Mouse (Mus musculus) kidney, postnatal 25 days (tissue): ENCODE results near the gene Ggt7.
"Not testable (repeated sequence)": the region's sequence is repeated elsewhere in the genome, so short reads cannot be mapped to it uniquely, and the experiment has no call there.

Experiments
- DNase-seq, 2 experiments: peaks; one replicate each; pipeline ENCODE4 v3.0.0; 2021; ENCODE audit warnings: mixed read lengths in 2 of 2

The Ggt7 gene

DNA sequence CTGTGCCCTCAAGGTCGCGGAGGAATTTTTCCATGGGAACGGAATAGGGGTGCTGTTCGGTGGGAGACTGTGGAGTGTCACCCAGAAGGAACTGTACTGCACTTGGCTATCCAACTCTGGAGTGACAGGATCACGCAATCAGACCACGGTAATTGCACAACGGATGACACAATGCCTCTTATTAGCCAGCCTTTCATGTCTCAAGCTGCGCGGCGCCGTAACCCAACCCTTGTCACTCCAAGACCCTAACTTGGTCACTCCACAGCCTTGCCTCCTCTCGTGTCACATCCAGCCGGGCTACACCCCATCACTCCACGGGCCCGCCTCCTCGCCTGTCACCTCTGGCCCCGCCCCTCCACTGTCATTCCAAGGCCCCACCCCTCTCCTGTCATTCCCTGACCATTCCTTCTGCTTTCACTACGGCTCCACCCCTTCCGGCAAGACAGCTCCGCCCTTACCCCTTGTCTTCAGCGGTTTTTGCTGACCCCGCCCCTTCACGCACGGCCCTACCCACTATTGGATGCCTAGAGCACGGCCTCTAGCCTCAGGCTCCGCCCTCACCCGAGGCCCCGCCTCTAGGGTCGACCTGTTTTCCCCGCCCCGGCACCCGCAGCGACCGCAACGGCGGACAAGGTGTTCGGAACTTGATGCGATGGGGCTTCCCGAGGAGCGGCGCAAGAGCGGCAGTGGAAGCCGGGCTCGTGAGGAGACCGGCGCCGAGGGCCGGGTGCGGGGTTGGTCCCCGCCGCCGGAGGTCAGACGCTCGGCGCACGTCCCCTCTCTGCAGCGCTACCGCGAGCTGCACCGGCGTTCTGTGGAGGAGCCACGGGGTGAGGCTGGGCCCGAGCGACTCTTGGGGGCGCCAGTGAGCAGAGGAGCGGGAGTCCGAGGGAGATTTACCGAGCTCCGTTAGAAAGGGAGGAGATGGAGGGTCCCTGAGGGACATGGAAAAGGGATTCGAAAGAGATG lies at the start of gene Ggt7, which contains the start of gene Acss2:
Ggt7 (minus strand) TSS at position 783 of the 969 bp plus-strand sequence.
Acss2 (plus strand) TSS at position 494 of the 969 bp plus-strand sequence.
- DNase-seq = peak; percentile 100

DNA sequence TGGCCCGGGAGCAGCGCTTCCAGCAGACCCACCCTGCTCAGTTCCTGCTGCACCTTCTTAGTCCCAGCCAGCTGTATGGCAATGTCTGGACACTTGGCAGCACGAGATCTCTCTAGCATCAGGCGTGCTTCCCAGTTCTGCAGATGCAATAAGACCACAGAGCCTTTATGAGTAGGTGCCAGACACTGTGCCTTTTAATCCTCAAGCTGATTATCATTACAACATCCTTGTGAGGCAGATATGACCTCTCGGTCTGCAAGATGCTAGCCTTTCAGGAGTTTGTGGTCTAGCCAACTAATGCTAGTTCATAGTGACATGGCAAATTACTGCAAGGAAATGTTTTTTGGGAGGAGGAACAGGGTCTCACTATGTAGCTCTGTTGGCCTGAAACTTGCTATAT lies 49.7 kb upstream of the Ggt7 start:
- DNase-seq = no peak

DNA sequence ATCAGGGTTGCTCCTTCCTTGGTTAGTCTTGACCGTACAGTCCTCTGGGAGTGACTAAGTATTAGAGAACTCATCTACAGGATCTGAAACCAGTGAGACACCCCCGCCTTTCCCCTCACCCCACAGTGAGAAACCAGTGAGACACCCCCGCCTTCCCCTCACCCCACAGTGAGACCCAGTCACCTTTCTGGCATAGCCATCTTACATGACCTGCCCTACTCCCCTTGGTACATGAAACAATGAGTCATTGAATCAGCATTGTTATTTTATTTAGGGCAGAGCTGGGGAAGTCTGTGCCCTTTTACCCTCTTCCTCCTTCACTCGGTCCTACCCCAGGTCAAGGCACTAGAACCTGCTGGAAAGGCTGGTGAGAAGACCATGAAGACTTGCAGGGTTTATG lies 44.9 kb upstream of the Ggt7 start:
- DNase-seq = no peak

DNA sequence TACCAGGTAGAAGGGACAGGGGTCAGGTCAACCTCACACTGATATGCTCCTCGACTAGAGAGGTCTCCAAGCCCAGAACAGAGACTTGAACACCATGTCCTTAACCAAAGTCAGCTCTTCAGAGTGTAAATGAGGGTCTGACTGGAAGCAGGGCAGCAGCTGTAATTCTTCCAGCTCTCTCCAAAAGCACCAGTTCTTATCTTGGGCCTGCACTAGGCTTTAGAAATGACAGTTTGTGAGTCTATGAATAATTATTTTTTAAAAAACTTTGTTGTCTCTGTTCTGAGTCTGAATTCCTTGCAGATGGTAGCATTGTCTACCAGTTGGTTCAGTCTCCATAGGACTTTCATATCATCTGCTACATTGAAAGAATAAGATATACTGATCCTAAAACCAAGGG lies 44.2 kb upstream of the Ggt7 start:
- no peak for DNase-seq

DNA sequence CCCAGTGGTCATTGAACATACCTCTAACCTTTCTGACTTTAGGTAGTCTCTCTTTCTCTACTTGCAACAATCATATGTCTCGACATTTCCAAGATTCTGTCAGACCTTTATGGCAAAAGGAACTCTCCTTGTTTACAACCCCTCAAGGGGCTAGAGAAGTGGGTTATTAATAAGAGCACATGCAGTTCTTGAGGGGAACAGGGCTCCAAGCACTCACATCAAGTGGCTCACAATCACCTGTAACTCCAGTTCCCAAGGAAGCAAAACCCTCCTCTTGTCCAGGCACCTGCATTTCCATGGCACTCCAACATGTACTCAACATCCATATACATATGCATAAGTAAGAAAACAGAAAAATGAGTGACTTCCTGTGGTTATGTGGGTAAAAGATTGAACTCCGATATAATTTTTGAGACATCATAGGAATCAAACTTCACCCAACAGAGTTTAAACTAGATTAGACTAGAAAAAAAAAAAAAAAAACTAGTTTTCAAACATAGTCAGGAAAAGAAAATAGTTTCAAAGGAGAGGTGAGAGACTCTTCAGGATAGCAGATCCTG lies 36.5 kb upstream of the Ggt7 start:
- DNase-seq = no peak

DNA sequence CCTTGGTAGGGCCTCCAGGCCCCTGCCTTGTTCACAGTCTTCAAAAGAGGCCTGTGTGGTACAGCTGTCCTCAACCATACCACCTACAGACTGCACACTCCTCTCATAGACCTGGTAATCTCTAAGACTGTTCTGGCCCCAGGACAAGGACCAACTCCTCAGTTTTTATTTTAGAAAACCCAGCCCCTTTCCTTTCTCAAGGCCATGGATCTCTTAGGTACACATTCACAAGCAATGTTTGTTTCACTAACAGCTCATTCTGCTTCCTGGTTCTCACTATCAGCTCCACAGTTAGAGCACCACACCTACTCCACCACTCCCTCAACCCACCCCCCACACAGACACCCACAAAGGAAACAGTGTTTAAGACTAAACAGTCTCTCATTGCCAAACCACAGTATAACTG lies 34.9 kb upstream of the Ggt7 start:
- DNase-seq = no peak

DNA sequence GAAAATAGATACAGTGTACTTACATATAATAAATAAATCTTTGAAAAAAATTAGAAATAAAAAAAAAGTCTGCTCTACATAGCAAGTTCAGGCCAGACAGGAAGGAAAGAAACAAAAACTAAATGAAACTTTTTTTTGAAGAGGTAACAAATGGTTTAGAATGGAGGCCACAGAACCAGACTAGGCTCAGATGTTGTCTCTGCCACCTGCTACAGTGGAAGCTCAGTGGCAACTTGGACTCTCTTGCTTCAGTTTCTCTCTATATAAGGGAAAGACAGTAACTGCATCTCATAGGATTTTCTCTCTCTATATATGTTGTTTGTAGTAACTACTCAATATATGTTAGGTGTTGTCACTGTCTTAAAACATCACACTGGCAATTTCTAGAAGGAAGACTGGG lies 34.3 kb upstream of the Ggt7 start:
- no peak for DNase-seq

DNA sequence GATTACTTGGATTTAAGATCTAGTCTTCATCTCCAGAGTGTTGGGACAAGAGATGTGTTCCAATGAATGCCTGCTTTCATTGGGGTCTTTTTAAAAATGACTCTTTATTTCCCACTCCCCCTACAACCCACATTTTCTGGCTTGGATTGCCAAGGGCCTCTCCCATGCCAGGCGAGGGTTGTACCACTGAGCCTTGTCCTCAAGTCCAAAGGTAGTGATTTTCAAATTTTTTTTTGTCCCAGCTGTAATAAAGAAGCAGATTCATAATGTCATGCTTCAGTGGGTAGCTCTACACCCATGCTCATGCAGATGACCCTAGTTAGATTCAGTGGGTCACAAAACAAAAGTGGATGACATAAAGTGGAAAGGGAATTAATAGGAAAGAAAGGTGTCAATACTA lies 28.9 kb upstream of the Ggt7 start:
- DNase-seq = no peak

DNA sequence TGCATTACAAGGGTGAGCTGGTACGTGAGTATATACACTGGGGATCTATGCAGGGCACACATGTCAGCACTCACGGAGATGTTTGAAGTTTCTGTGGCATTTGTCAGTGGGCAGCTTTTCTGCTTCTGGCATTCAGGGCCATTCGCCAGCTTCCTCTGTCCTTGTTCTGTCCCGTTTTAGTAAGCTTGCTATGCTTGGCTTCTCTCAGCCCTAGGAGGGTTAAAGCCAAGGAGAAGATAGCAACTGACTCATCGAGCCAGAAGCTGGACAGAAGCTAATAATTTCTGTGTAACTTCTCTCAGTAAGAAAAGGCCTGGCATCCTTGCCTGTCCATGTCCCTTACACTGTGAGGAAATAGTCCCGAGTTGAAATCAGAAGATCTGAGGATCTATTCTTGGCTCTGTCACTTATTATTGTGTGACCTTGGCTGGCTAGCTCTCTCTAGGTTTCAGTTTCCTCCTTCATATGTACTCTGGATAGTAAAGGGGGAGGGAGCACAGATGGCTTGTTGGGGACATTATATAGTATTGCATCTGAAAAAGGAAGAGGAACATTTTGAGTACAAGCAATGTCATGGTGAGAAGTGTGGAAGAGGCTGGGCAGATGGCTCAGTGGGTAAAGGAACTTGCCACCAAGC lies 22.9 kb upstream of the Ggt7 start:
- peak; percentile 47 to 51 for DNase-seq

DNA sequence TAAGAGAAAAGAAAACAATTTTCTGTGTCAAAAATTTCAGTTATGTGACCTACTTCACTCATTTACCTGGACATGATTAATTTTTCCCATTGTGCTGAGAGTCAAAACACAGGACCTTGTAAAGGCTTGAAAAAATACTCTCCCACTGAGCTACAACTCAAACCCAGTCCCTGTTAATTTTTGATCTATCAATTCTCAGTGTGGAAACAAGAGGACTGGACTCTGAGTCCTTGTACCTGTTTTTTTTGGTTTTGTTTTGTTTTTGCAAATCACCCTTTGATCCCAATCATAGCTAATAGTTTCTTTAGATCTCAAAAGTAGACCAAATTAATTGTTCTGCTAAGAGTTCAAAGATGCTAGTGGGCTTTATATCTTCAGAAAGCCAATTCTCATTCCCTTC lies 21.7 kb upstream of the Ggt7 start:
- DNase-seq = no peak

DNA sequence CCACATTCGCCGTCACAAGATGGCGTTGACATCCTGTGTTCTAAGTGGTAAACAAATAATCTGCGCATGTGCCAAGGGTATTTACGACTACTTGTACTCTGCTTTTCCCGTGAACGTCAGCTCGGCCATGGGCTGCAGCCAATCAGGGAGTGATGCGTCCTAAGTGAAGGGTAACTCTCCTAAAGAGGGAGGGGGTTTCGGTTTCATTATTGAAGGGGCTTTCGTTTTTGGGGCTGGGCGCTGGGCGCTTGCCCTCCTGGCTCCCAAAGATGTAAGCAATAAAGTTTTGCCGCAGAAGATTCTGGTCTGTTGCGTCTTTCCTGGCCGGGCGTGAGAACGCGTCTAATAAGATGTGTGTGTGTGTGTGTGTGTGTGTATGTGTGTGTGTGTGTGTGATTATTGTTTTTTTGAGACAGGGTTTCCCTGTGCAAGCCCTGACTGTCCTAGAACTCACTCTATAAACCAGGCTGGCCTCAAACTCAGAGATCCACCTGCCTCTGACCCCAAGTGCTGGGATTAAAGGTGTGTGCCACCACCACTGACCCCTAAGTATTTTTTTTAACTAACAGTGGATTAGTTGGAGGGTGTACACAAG lies 20.5 kb upstream of the Ggt7 start:
- DNase-seq = not testable (repeated sequence)

DNA sequence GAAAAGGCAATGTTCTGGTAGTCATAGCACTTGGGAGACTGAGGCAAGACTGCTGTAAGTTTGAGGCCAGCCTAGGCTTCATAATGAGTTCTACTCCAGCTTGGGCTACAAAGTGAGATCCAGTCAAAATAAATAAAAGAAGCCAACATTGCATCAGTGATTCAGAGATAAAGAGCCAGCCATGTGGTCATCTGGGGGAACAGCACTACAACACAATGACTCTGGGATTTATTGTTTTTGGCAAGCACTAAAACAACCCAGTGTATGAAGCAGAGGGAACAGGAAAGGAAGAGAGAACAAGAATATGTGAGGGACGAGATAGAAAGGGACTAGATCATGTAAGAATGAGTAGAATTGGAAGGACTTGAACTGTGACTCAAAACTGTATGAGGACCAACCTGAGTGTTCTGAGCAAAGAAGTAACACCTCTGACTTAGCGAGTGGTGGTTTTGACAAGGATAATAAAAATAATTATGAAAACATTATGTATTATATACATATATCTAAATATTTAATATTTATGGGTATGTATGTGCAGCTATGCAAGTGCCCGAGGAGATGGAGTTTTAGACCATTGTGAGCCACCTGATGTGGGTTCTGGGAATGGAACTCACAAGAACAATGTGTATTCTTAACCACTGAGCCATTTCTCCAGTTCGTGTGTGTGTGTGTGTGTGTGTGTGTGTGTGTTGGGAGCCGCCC lies 19.9 kb upstream of the Ggt7 start:
- DNase-seq = no peak

DNA sequence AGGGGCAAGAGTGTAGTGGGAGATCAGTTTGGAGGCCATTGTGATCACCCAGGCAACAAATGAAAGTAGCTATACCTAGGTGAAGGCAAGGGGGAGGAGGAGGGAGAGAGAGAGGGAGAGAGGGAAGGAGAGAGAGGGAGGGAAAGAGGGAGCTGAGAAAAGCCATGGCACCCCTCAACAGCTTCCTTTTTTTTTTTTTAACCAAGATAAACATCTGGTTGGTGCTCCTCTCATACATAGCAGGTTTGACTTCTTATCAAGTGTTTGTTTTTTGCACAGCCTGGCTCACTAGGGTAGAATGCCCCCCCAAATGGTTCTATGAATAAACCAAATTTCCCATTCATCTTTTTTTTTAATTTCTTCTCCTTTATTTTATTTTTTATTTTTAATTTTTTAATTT lies 18.3 kb upstream of the Ggt7 start:
- no peak for DNase-seq

DNA sequence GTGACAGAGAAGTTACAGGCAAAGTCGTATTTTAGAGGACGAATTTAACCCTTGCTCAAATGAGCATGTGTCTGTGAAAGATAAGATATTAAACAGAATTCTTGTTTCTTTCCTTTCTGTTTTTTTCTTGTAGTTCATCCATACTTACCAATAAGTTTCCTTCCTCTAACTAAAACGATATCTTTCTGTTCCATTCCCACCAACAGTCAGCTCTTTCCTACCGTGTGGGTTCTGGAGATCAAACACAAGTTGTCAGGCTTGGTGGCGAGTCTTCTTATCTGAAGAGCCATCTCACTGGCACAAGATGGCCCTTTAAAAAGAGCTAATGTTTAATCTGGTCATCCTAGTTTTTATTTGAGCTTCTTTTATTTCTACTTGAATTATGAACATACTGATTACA lies 9.3 kb upstream of the Ggt7 start:
- DNase-seq = no peak

DNA sequence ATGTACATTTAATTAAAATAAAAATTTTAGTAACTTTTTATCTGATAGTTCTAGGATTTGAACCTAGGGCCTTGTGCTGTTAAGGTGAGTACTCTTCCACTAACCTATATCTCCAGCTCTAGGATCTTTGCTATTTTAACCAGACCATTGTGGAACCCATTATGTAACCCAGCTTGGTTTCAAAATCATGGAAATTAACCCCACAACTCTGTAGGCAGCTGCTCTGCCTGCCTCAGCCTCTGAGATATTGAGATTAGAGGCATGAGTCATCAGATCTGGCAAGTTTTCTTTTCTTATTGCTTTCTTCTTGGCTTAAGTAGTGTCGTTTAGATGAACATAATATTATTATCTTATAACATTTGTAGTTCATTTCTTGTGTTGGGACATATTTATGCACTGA lies 6.3 kb upstream of the Ggt7 start:
- DNase-seq = no peak

DNA sequence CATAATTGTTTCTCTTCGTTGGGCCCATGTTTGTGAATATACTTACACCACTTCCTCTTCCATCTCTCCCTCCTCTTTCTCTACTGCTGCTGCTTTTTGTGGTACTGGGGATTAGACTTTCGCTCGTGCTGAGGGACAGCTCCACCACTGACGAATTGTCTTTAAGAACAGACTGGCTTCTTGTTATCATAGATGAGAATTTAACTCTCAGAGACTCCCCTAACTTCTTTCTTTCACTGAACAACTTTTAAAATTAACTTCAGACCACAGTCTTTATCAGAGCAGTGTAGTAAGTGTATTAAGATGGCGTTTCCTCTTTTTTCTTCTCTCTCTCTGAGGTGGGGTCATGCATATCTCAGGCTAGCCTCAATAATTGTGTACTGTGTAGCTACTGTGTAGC lies 5.7 kb upstream of the Ggt7 start:
- no peak for DNase-seq

DNA sequence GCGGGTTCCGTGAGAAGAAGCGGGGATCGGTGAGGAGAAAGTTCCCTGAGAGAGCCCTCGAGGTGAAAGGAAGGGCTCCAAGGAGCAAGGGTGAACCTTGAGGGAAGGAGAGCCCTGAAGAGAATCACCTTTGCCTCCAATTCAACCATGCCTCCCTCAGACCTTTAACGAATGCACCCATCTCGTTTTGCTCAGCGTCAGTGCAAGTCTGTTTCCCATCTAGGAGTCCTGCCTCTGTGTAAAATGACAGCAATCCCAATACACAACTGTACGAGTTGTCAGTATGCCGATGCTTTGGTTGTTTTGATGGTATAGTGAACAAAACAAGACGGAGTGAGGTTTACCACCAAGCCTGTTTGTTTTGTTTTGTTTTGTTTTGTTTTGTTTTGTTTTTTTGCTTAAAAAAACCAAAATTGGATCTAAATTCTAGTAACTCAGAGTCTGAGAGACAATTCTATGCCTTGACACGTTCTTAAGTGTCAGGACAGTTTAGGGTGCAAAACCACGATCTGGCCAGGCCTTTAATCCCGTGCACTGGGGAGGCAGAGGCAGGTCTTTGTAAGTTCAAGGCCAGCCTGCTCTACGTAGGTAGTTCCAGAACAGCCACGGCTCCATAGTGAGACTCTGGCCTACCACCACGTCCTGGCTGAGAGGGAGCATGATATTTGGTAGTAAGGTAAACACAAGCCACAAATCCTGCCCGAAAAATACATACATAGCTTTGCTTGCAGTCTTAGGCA lies 664 bp upstream of the Ggt7 start:
- DNase-seq = peak in 1 of 2 experiments; percentile 8

DNA sequence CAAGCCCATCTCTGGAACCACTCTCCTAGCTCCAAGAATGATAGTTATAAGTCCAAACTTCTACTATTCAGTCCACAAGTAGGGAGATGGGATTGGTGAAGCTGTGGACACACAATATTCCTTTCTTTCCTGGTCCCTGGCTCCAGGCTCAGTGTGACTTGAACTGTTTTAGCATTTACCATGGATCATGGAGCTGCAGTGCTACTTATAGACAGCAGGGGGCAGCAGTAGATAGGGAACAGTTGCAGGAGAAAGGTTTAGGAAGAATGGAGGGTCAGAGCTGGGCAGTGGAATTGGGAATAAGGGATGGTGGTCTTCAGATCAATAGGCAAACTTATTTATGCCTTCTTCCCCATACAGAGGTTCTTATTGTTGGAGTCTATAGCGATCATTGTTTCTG lies 2.1 kb downstream of the Ggt7 start:
- DNase-seq = peak; percentile 68 to 78

DNA sequence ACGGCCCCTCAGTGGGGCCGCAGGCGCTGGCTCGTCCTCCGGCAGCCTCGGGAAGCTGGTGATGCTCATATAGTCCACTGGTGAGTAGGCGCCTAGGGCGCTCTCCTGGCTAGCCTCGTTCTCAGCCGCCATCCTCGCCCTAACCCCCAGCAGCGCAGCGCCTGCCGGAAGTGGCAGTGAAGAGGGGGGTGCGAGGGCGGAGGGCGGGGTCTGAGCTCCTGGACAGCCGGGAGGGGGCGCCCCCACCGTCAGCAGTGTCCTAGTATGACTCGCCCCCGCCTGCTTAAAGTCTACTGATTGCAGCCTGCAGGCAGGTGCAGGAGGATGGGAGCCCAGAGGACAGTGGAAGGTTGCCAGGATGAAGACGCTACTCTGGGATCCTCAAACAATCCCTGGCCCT lies 3.4 kb downstream of the Ggt7 start:
- DNase-seq = peak; percentile 69 to 82

DNA sequence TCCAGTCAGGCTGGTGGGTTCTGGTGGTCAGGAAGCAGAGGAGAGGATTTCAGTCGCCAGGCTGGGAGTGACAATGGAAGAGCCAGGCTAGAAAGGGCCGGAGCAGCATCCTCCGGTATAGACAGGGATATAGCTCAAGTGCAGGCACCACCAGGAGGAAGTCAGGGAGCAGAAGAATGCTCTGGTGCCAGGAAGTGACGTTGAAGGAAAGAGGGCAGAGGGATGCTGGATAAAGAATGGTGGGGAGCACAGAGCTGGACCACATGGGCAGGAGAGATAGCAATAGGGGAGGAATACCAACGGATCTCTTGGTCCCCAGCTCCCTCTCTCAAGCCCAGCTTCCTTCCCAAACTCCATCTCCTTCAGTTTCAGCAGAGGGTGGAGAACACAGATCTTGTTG lies 4.5 kb downstream of the Ggt7 start:
- no peak for DNase-seq

DNA sequence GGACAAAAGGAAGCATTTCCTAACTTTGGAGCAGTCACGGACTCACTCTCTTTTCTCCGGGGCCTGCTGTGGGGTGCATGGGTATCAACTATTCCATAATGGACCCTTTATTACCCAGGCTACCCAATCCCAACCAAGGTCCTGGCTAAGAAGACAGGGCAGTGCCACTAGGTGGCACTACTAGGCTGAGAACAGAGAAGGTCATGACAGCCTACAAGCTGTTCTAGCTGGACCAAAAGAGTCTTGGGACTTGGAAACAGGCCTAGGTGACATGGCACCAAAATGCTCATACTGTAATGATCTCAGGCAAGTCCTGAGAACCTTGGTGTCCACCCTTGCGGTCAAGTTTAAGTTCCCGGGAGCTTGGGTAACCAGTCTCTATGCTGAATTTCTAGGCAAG lies 5.6 kb downstream of the Ggt7 start:
- peak; percentile 73 to 78 for DNase-seq
